Mouse (Mus musculus): ENCODE measurements around the gene Rem2.

The Rem2 gene

DNA sequence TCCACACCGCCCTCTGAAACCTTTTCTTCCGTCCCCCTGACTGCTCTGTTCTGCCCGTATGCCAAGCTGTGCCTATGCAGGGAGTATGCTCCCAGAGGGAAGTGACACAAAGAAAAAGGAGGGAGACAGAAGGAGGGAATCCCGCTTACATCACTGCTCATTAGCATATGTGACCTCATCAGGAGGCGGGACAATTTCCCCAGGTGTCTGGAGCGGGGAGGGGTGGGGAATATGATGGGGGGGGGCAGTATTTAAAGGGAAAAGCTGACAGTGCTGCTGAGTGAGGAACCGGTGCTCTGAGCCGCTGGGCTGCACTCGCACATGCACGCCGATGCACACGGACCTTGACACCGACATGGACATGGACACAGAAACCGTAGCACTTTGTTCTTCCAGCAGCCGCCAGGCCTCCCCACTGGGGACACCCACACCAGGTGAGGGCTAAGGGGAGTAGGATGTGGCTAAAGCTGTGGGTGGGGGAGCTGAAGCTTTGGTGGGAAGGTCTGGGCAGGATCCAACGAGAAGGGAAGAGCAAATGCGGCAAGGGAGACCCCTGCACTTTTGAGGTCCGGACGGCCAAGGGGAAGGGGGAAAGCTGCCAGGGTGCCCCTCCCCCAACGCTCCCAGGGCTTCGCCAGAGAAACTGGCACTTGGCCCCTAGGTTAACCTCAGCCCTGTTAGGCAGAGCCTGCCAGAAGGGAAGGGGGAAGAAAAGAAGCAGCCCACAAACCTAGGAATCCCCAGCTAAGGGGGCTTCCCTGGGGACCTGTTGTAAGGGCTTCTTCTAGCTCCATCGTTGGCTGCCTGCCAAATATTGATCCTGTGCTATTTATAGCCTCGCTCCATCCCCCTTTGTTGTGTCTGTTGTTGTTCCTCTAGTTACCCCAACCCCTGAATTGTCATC, at the start of gene Rem2:
Rem2 (plus strand) TSS at position 160 of the 904 bp plus-strand sequence.
- peak; percentile 49 to 68 for DNase-seq

DNA sequence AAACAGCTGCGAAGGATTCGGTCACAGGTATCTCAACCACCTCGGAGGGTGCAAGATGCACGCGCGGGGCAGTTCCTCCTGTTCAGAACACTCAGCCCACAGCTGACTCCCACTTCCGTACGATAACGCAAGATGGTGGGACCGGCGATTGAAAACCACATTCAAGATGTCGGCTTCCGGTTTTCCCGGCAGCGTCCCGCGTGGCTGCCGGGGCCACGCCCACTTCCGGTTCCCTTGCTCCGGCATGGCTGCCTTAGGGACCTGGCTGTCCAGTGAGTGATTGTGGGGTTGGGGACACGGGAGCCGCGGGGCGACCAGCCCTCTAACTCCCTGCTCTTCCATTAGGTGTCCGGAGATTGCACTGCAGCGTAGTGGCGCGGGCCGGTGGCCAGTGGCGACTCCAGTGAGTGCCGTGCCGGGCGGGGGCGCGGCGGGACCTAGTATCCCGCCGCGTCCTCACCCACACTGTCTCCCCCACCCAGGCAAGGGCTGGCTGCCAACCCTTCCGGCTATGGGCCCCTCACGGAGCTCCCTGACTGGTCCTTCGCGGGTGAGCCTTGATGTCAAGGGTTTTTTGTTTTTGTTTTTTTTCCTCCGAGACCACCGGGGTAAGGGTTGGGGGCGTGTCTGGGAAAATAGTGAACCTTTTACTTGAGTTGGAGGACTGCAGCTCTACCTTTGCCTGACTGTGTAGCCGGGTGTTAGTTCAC, 49.1 kb upstream of the Rem2 start, which contains the start of gene Mrpl52:
Mrpl52 (plus strand) TSS at position 221 of the 710 bp plus-strand sequence.
- DNase-seq = peak; percentile 94 to 96

DNA sequence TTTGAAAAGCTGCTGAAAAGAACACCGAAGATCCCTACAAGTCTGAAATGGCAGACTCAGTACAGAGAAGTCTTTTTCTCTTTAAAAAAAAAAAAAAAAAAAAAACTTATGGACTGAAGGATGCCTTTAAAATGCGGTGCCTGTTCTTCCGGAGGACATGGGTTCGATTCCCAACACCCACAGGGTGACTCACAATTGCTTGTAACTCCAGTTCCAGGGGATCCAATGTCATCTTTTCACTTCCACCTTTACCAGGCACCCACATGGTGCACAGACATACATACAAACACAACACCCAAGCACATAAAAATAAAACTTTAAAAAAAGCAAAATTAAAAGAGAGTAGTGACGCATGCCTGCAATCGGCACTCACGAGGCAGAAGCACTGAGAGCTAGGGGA, 48.2 kb upstream of the Rem2 start:
- DNase-seq = no peak

DNA sequence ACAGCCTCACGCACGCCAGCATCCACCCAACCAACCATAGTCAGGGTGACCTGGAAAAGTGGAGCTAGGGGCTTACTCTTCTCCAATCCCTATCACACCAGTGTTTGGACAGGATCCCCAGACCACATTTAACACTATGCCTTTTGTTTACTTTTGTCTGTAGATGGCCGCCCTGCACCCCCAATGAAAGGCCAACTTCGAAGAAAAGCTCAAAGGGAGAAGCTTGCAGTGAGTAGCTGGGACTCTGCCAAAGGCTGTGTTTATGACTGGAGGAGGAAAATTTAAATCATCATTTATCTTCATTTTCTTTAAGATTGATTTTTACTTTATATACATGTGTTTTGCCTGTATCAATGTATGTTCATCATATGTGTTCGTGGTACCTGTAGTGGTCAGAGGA, 47.5 kb upstream of the Rem2 start:
- no peak for DNase-seq

DNA sequence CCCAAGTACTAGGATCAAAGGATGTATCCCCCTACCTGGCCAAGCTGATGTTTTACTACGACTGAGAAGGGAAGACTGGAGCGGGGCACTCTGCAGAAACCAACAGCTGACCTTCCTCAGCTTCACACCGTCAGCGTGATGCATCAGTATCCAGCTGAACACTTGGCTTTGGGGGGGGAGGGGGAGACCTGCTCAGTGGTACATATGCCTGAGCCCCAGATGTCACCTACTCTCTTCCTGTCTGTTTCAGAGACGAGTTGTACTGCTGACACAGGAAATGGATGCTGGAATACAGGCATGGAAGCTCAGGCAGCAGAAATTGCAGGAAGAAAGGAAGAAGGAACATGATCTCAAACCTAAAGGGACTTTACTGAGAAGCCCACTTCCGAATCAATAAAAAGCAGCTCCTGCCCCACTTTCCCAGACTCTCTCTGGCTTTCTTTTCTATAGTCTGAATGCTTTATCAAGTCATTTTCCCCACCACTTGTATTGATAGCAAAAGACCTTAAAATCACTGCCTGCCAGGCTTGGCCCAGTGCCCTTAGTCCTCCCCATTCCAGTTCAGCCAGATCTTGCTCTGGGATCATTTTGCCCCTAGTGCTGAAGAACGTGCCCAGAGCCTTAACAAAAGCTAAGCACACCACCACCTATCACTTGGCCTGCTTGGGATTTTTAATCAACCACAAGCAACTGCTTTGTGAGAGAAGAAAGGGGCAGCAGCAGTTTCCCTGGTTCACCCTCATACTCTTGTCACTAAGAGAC, 46.4 kb upstream of the Rem2 start:
- DNase-seq = no peak

DNA sequence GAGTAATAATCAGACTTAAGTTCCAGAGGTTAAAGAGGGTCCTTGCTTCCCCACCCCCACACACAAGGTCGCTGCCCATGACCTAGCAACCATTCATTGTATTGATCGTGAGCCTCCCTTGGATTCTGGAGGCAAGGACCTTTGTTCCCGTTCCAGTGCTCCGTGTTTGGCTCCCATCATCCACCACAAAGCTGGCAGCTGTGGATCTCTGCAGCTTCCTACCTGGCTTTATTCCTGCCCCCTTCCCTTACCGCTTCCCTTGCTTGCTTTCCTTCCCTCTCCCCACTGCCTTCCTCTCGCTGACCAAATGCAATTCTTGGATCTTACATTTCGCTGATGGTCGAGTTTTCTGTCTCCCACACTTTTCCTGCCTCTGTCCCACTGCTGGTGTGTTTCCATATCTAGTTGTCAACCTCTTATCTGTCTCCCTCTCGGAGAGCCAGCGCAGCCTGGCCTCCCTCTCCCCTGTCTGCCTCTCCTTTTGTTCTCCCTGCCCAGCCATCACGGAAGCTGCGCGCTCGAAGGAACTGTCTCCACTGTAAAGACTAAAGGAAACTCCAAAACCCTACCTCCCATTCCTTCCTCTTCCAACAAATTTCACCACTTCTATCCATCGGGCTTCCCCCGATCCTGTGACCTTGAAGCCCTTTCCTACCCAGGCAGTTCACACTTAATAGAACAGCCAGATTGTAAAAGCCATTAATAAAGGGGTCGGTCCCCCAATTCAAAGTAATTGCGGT, 45.3 kb upstream of the Rem2 start:
- no peak for DNase-seq

DNA sequence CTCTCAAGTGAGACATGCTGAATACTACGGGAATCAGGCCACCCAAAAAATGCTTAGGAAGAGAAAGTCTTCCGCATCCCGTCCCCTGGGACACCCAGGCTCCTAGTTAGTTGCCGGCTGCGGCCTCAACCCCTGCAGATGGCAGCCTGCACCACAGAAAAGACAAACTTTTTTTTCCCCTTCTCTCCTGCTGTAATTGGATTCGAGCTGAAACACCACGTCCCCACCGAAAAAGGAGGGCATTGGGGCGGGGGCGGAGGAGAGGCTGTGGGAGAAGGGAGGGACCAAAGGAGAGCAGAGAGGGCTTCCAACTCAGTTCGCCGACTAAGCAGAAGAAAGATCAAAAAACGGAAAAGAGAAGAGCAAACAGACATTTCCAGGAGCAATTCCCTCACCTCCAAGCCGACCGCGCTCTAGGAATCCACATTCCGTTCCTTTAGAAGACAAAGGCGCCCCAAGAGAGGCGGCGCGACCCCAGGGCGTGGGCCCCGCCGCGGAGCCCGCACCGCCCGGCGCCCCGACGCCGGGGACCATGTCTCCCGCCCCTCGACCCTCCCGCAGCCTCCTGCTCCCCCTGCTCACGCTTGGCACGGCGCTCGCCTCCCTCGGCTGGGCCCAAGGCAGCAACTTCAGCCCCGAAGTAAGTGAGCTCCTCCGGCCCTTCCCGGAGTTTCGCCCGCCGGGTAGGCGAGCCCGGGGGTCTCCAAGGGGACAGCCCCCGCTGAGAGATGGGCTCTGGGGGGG, 44.4 kb upstream of the Rem2 start, which contains the start of gene Mmp14:
Mmp14 (plus strand) TSS at position 279 of the 744 bp plus-strand sequence.
- DNase-seq = peak; percentile 85 to 90

DNA sequence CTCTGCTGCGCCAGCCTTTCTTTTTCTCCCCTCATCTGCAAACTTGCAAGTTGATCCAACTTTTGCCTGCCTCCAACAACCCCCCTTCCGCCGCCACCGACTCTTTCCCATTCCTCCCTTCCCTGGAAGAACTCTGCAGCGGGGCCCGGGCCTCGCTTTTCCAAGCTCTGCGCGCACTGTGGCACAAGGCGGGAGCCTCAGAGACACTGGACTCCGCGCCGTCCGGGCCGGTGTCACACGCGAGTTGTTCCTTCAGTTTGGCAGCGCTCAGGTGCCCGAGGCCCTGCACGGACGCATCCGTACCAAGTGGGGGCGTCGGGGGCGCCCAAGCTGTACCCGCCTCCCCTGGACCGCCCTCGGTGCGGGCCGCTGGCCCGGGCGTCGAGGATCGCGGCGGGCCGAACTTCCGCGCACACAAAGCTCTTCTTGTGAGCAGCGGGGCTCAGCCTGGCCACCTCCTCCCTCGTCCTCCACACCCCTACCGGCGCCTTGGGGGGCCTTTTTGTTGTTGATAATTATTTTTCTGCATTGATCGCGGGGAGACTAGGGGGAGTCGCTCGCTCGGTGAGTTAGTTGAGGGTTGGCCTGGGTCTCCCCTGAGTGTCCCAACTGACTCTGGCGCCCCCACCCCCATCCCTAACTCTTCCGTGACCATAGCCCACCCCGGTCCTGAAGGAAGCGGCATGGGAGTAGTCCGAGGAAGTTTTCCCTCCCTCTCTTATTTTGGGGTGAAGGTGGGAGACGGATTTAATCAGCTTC, 43.6 kb upstream of the Rem2 start:
- peak; percentile 75 to 83 for DNase-seq

DNA sequence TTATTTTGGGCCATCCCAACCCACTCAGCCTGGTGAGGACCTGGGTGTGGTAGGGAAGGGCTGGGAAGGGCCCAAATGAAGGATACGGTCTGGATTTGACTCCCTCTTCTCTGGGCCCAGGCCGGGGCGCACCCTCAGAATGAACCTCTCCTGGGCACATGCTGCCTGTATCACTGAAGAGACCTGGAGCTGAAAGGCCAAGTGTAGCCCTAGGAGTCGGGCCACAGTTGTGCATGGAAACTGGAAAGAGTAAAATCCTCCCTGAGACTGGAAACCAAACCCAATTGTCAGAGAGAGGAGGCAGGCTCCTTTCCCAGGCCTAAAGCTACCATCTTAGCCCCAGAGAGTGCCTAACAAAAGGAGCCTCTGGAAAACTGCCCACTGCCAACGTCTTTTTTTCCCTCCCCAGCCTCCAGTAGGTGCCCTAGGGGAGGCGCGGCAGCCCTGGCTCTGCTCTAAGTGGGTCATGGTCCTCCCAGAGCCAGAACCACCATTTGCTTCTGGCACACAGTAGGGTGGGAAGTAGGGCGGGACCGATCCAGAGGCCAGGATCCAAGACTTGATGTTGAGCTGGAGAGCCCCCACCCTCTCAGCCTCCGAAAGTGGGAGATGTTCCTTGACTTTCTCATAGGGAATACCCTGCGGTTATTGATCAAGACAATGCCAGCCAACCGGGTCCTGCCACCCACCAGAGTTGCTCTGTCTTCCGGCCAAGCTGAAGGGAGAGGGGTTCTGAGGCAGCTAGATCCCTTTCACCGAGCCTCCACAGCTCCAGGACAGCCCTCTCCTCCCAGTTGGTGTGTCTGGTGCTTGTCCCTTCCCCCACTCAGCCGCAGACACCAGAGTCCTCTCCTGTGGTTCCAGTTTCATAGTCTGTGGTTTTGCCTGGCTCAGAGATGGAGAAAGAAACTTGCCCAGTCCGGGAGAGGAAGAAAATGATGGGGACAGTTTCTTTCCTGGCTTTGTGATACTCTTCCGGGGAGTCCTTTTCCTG, 42.8 kb upstream of the Rem2 start:
- no peak for DNase-seq

DNA sequence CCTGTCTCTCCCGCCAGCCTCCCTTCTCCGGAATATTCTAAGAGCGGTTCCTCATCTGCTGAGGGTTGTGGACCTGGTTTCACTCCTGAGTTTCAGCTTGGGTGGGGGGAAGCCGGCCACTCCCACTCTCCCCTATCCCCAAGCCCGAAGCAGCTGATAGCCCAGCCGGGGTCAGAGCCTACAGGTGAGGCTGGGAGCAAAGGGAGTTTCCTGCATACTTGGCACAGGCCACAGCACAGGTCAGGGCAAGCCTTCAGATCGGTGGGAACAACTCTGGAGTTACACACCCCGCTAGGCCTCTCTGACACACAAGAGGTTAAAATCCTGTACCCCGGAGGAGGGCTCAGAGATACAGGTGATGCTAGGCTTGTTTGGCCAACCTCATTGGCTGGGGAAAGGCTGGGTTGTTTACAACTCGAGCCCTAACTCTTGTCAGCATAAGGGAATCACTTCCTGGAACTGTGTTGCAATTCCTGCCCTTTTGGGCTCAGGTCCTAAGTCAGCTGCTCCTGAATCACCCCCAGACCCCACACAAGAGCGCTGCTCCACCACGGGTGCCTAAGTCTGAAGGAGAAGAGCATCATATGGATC, 41.9 kb upstream of the Rem2 start:
- peak in 1 of 2 experiments; percentile 50 for DNase-seq

DNA sequence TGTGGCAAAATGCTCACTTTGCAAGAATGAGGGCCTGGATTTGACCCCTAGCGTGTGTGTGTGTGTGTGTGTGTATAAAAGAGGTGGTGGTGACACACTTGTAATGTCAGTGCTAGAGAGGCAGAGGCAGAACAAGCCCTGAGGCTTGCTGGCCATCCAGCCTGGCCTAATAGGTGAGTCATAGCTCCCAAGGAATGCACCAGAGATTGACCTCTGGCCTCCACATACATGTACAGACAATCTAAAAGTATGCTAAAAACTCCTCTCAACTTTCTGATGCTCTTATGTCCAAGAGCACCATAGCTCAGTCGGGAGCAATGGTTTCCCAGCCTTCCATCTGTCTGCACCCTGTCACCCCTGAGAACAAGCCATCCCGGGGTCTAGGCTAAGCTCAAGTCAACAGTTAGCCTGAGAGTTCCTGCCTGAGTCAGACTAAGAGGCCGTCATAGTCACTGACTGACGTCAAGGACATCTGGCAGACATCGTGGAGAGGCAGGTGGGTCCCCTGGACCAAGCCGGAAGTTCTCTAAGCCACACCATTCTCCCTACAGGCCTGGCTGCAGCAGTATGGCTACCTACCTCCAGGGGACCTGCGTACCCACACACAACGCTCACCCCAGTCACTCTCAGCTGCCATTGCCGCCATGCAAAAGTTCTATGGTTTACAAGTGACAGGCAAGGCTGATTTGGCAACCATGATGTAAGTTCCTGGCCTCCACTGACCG, 40.5 kb upstream of the Rem2 start:
- no peak for DNase-seq

DNA sequence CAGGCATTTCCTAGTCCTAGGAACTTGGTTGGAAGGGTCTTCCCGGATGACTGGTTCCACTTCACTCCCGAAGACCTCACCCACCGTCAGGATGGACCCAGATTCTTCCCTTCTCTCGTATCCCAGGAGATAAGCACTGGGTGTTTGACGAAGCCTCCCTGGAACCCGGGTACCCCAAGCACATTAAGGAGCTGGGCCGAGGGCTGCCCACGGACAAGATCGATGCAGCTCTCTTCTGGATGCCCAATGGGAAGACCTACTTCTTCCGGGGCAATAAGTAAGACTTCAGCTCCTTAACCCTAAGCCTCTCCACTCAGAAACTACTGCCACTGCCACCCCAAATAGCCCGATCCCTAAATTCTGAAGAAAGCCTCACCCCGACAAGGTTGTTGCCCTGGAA, 36.7 kb upstream of the Rem2 start:
- no peak for DNase-seq

DNA sequence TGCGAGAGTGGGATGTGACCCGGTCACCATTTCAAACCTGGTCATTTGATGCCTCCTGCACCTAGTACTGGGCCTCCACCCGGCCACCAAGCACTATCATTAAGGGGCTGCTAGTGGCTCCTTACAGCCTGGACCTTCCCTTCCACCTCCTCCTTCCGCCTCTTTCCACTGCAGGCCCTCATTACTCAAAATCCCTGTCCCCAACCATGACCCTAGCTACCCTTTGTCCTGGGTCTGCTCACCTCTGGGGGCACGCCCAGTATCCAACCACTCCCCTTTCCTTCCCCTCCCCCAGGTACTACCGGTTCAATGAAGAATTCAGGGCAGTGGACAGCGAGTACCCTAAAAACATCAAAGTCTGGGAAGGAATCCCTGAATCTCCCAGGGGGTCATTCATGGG, 36.3 kb upstream of the Rem2 start:
- DNase-seq = no peak

DNA sequence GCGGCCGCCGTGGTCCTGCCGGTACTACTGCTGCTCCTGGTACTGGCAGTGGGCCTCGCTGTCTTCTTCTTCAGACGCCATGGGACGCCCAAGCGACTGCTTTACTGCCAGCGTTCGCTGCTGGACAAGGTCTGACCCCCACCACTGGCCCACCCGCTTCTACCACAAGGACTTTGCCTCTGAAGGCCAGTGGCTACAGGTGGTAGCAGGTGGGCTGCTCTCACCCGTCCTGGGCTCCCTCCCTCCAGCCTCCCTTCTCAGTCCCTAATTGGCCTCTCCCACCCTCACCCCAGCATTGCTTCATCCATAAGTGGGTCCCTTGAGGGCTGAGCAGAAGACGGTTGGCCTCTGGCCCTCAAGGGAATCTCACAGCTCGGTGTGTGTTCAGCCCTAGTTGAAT, 35.4 kb upstream of the Rem2 start:
- DNase-seq = no peak

DNA sequence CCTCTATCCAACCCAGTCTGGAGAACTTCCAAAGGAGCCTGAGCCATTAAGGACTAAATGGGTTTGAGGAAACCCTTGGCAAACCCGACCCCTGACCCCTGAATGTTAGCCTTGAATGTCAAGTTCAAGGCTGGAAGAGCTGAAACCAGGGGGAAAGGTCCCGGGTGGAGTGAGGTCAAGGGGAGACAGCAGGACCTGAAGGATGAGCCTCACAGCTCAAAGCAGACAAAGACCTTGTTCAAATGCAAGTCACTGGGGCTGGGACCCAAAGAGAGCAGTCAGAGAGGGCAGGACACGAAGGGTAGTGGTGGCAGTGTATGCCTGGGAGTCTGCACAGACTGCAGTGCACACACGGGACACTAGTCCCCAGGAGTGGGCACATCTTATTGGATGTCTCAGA, 34.5 kb upstream of the Rem2 start:
- no peak for DNase-seq

DNA sequence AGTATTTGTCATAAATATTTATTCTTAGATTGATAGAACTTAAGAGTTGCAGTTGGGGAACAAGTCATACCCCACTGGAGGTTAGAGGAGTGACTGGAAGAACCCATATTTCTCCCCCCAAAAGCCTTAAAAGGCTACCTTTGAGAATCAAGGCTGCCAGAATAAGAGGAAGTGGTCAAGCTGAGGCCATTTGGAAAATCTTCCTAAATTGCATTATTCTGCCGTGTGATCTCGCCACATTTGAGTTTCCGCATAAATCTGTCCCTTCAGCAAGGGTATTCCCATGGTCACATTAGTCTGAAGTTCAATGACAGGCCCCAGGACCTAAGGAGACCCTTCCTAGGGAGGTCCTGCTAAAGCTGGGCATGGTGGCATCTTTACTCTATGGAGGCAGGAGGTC, 33.4 kb upstream of the Rem2 start:
- DNase-seq = no peak

DNA sequence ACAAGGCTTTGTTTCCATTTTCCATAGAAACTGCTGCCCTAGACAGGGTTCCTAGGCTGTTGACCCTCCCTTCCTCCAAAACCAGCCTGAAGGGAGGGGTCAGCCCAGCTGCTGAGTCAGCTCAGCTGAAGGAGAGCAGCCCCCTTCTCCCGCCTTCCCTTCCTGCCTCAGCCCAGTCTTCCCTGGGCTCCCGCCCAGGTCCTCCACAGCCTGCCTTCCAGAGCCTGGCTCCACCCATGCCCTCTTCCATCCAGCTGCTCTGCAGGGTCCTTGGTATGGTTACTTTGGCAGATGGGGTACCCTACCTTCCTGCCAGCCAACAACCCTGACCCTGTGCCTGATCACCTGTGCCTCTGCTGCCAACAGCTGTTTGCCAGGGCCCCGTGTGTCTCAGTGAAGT, 32.7 kb upstream of the Rem2 start:
- peak; percentile 64 to 83 for DNase-seq
